Mouse (Mus musculus): Measurements from ENCODE around the gene Ttll11.

- TF ChIP-seq CTCF (IDR thresholded peaks at IDR 0.05; ENCODE audit: low read depth, low read length) (no peak), POLR2A (IDR thresholded peaks at IDR 0.05; ENCODE audit: borderline replicate concordance, low read depth, low read length) (no peak)
These were observed 263.5 kb downstream of the Ttll11 start for GRCm38 (mm10) chr2:35716175-35716574.

Measured in bone marrow macrophage, adult 2 months (primary cell).